Mouse (Mus musculus): ENCODE results near the gene Sh2b1. TPM values are rescaled to one million over a fixed set of nuclear protein-coding genes. Genes with fewer than 3 reads are reported as not detected.
A peak's percentile ranks its signal among the peaks of the same experiment; 100 is the strongest.

The Sh2b1 gene
- polyA plus RNA-seq, 1 experiment: 43.8 TPM

DNA sequence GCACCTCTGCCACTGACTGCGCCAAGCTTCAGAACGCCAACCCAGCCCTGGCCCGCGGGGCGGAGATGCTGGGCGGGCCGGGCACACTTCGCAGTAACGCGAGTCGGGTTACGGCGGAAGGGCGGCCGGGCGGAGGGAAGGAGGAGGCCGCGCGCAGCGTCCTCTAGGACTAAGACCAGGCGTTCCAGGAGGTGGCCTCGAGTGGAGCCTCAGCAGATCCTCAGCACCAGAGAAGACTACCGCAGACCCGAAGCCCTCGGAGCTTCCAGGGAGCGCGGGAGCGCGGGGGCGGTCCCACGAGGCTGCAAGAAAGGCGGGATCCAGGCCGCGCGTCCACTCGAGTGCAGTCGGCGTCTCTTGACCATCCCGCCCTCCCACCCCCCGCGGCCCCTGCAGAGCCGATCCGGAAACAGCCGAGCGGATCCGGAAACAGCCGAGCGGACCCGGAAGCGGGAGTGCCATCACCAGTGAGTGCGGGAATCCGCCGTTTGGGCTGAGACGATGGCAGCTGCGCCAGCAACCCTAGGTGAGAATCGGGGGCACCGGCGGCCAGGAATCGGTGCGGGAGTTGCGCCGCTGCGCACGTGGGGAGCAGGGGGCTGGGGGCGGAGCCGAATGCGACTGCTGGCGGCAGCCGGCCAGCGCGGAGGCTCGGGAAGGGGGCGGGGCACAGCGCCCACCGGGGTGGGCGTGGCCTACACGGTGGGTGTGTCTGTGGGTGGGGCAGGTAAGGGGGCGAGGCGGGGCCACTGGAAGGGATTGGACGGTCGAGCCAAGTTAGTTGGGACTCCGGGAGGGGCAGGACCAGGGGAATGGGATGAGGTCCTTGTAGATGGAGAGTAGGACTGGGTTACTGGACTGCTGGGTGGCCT lies 46.4 kb downstream of the Sh2b1 start, which contains the start of gene Rabep2:
TSS of gene Rabep2 (plus strand) at position 129 of the 872 bp plus-strand sequence.
- Histone ChIP-seq H3K9me3 (replicated peaks; ENCODE audit: control insufficient read depth, insufficient read depth, low read length, poor library complexity, severe bottlenecking) (no peaks in the 10 kb centered on the region), H3K4me1 (ENCODE audit: control insufficient read depth, insufficient read depth, low read length) (no peaks in the 10 kb centered on the region), H3K4me3 (ENCODE audit: low read depth, low read length) (peak within 1 kb of the TSS; percentile 96), H3K27me3 (ENCODE audit: control insufficient read depth, insufficient read depth, low read length, poor library complexity, severe bottlenecking) (no peaks in the 10 kb centered on the region), H3K36me3 (ENCODE audit: control insufficient read depth, insufficient read depth, low read length, poor library complexity, severe bottlenecking) (no peaks in the 10 kb centered on the region; the same call in 1 of the 2 replicates), H3K9ac (ENCODE audit: low read depth, poor library complexity, severe bottlenecking) (peak within 1 kb of the TSS; percentile 76), H3K27ac (ENCODE audit: insufficient read depth, low read length) (no peak within 1 kb of the TSS)
- TF ChIP-seq EP300 (IDR thresholded peaks at IDR 0.05; ENCODE audit: insufficient read depth, low read depth, low read length) (no peak), CTCF (IDR thresholded peaks at IDR 0.05; ENCODE audit: low read depth, low read length) (no peak), POLR2A (IDR thresholded peaks at IDR 0.05; ENCODE audit: insufficient read depth, low read length) (no peak)

DNA sequence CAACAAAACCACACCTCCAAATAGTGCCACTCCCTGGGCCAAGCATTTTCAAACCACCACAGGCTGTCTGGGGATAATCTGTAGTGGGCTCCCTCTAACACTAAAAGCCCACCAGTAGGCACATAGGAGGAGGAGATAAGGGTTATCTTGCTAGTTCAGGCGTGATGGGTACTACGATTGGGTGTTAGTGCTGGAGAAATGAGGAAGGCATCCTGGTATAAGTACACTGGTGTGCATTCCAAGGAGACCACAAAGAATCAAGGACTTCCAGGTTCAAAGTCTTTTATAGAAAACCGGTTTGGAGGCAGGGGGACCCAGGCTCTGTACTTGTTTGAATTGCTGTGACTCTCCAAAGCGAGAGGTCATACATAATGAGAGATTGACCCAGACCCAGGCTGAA lies 47.1 kb downstream of the Sh2b1 start:
- no peaks in the 10 kb centered on the region for H3K9me3 ChIP-seq (replicated peaks; ENCODE audit: control insufficient read depth, insufficient read depth, low read length, poor library complexity, severe bottlenecking)
- H3K4me1 ChIP-seq (ENCODE audit: control insufficient read depth, insufficient read depth, low read length): no peaks in the 10 kb centered on the region
- H3K27ac ChIP-seq (ENCODE audit: insufficient read depth, low read length): no peak overlapping the region
- TF ChIP-seq POLR2A (IDR thresholded peaks at IDR 0.05; ENCODE audit: insufficient read depth, low read length): no peak
- TF ChIP-seq CTCF (IDR thresholded peaks at IDR 0.05; ENCODE audit: low read depth, low read length): no peak
- no peak for TF ChIP-seq EP300 (IDR thresholded peaks at IDR 0.05; ENCODE audit: insufficient read depth, low read depth, low read length)
- peak overlapping the region; percentile 76 for H3K9ac ChIP-seq (ENCODE audit: low read depth, poor library complexity, severe bottlenecking)
- H3K27me3 ChIP-seq (ENCODE audit: control insufficient read depth, insufficient read depth, low read length, poor library complexity, severe bottlenecking): no peaks in the 10 kb centered on the region
- H3K36me3 ChIP-seq (ENCODE audit: control insufficient read depth, insufficient read depth, low read length, poor library complexity, severe bottlenecking): no peaks in the 10 kb centered on the region
- H3K4me3 ChIP-seq (ENCODE audit: low read depth, low read length): peak overlapping the region; percentile 96

DNA sequence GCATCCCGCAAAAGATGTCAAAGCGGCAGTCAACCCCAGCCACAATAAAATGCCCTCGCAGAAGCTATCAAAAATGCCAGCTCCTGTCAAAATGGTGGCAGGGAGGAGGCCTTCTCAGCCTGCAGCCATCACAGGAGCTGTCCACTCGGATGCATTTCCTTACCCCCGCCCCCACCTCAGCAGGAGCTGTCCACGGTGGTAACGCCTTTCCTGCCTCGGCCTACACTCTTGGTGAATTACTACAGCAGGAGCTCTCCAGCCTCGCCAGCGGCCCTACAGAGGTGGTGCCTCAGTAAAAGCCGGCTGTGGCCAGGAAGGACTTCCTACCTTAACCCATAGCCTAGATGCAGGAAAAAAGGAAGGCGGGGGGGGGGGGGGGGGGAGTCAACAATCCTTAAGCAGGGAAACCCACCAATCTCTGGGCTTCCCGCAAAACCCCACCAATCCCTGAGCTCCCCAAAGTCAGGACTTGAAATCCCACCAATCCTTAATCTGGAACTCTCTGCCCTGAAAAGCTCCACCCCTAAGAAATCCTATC lies 47.8 kb downstream of the Sh2b1 start:
- H3K9ac ChIP-seq (ENCODE audit: low read depth, poor library complexity, severe bottlenecking): no peak overlapping the region
- no peaks in the 10 kb centered on the region for H3K36me3 ChIP-seq (ENCODE audit: control insufficient read depth, insufficient read depth, low read length, poor library complexity, severe bottlenecking)
- H3K4me1 ChIP-seq (ENCODE audit: control insufficient read depth, insufficient read depth, low read length): no peaks in the 10 kb centered on the region
- no peak overlapping the region for H3K27ac ChIP-seq (ENCODE audit: insufficient read depth, low read length)
- no peaks in the 10 kb centered on the region for H3K27me3 ChIP-seq (ENCODE audit: control insufficient read depth, insufficient read depth, low read length, poor library complexity, severe bottlenecking)
- peak; percentile 75; the same call in 1 of the 2 replicates for TF ChIP-seq EP300 (IDR thresholded peaks at IDR 0.05; ENCODE audit: insufficient read depth, low read depth, low read length)
- no peak for TF ChIP-seq CTCF (IDR thresholded peaks at IDR 0.05; ENCODE audit: low read depth, low read length)
- no peaks in the 10 kb centered on the region for H3K9me3 ChIP-seq (replicated peaks; ENCODE audit: control insufficient read depth, insufficient read depth, low read length, poor library complexity, severe bottlenecking)
- H3K4me3 ChIP-seq (ENCODE audit: low read depth, low read length): no peak overlapping the region

DNA sequence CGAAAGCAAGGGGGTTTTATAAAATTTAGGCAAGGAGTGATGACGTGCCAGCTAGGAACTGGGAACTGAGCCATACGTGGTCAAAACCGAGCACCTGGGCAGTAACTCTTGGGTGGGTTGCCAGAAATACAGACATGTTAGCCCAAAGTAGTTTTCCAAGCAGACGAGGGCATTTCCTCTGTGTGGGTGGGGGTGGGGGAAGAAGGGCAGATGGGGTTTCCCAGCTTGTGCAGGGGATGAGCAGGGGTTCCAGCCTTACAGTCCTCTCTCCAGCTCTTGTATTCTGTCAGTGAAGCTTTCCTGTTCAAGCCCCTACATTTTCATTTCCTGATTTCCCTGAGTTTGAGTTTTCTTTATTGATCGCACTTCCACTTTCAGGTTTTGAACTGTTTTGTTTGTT lies 51.1 kb downstream of the Sh2b1 start:
- TF ChIP-seq CTCF (IDR thresholded peaks at IDR 0.05; ENCODE audit: low read depth, low read length) (no peak), POLR2A (IDR thresholded peaks at IDR 0.05; ENCODE audit: insufficient read depth, low read length) (no peak), EP300 (IDR thresholded peaks at IDR 0.05; ENCODE audit: insufficient read depth, low read depth, low read length) (no peak)
- H3K27me3 ChIP-seq (ENCODE audit: control insufficient read depth, insufficient read depth, low read length, poor library complexity, severe bottlenecking): no peaks in the 10 kb centered on the region
- no peak overlapping the region for H3K9ac ChIP-seq (ENCODE audit: low read depth, poor library complexity, severe bottlenecking)
- H3K9me3 ChIP-seq (replicated peaks; ENCODE audit: control insufficient read depth, insufficient read depth, low read length, poor library complexity, severe bottlenecking): no peaks in the 10 kb centered on the region
- no peaks in the 10 kb centered on the region for H3K4me1 ChIP-seq (ENCODE audit: control insufficient read depth, insufficient read depth, low read length)
- no peaks in the 10 kb centered on the region for H3K36me3 ChIP-seq (ENCODE audit: control insufficient read depth, insufficient read depth, low read length, poor library complexity, severe bottlenecking)
- H3K27ac ChIP-seq (ENCODE audit: insufficient read depth, low read length): no peak overlapping the region
- no peak overlapping the region for H3K4me3 ChIP-seq (ENCODE audit: low read depth, low read length)

DNA sequence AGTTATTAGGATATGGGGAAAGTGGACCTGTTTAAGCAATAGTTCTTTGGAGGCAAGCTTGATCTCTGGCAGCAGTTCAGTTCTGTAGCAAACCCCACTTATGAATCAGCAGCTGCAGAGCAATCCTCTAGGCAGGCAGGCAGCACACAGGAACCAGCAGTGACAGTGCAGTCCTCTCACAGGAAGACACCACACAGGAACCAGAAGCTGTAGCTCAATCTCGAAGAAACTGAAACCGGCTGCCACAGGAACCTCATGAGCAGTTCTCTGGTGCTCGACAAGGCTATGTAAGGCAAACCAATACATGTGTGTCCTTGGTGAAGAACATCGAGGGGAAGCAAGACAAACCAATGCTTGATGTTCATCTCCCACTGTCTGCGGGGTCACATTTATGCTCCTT lies 53.5 kb downstream of the Sh2b1 start:
- Histone ChIP-seq H3K9me3 (replicated peaks; ENCODE audit: control insufficient read depth, insufficient read depth, low read length, poor library complexity, severe bottlenecking) (no peaks in the 10 kb centered on the region), H3K27me3 (ENCODE audit: control insufficient read depth, insufficient read depth, low read length, poor library complexity, severe bottlenecking) (no peaks in the 10 kb centered on the region), H3K9ac (ENCODE audit: low read depth, poor library complexity, severe bottlenecking) (no peak overlapping the region), H3K4me3 (ENCODE audit: low read depth, low read length) (no peak overlapping the region), H3K36me3 (ENCODE audit: control insufficient read depth, insufficient read depth, low read length, poor library complexity, severe bottlenecking) (no peaks in the 10 kb centered on the region), H3K27ac (ENCODE audit: insufficient read depth, low read length) (no peak overlapping the region), H3K4me1 (ENCODE audit: control insufficient read depth, insufficient read depth, low read length) (no peaks in the 10 kb centered on the region)
- TF ChIP-seq CTCF (IDR thresholded peaks at IDR 0.05; ENCODE audit: low read depth, low read length): no peak
- TF ChIP-seq EP300 (IDR thresholded peaks at IDR 0.05; ENCODE audit: insufficient read depth, low read depth, low read length): no peak
- TF ChIP-seq POLR2A (IDR thresholded peaks at IDR 0.05; ENCODE audit: insufficient read depth, low read length): no peak

DNA sequence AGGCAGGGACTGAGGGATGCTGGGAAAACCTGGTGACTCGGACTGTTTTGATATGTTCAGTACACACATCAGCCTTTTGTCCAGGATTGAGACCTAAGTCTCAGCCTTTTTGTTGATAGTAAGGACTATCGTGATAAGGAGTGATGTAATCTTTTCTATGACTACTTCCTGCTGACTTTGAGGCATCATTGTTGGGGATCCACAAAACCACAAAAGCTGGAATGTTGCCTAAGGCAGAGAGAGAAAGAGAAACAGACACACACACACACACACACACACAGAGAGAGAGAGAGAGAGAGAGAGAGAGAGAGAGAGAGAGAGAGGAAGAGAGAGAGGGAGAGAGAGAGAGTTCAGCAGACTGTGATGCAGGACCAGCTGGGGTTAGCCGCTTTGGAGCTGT lies 56.7 kb downstream of the Sh2b1 start:
- no peaks in the 10 kb centered on the region for H3K9me3 ChIP-seq (replicated peaks; ENCODE audit: control insufficient read depth, insufficient read depth, low read length, poor library complexity, severe bottlenecking)
- no peaks in the 10 kb centered on the region for H3K4me1 ChIP-seq (ENCODE audit: control insufficient read depth, insufficient read depth, low read length)
- no peak overlapping the region for H3K9ac ChIP-seq (ENCODE audit: low read depth, poor library complexity, severe bottlenecking)
- no peak for TF ChIP-seq EP300 (IDR thresholded peaks at IDR 0.05; ENCODE audit: insufficient read depth, low read depth, low read length)
- no peak for TF ChIP-seq POLR2A (IDR thresholded peaks at IDR 0.05; ENCODE audit: insufficient read depth, low read length)
- TF ChIP-seq CTCF (IDR thresholded peaks at IDR 0.05; ENCODE audit: low read depth, low read length): no peak
- no peak overlapping the region for H3K27ac ChIP-seq (ENCODE audit: insufficient read depth, low read length)
- no peaks in the 10 kb centered on the region for H3K36me3 ChIP-seq (ENCODE audit: control insufficient read depth, insufficient read depth, low read length, poor library complexity, severe bottlenecking)
- no peaks in the 10 kb centered on the region for H3K27me3 ChIP-seq (ENCODE audit: control insufficient read depth, insufficient read depth, low read length, poor library complexity, severe bottlenecking)
- H3K4me3 ChIP-seq (ENCODE audit: low read depth, low read length): no peak overlapping the region

All from ES-Bruce4 (cell line).